Mouse (Mus musculus): ENCODE data around the gene Vps33a.

Gene Vps33a

DNA sequence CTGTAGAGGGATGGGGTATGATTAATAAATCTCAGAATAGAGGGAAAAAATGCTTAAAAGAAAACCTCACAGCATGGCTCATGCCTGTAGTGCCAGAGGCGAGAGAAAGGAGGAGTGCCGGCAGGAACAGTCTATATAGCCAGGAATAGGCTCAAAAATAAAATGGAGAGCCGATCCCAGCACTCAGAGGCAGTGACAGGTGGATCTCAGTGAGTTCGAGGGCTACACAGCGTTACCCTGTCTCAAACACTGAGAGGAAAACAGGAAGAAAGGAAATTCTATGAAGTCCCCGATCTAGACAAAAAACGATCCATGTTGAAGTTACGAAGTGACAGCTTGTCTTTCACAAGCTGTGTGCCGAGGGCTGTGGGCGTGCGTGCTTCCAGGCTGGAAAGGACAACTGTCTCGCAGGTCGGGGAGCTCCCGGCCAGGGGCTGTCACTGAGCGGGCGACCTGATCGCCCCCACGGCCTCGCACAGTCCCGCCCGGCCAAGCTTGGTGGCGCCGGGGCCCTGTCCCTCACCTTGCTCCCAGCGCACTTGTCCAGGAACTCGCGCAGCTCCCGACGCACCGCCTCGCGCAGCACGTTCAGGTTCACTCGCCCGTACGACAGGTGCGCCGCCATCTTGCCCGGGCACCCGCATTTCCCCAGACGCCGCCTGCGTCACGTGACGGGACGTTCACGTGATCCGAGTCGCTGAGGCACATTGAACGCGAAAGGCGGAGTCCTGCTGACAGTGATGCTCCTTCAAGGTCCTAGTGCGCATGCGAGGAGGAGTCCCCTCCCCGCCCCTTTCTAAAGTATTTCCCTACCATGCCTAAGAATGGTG, at the start of gene Vps33a:
Vps33a (minus strand) TSS at position 682 of the 830 bp plus-strand sequence.
- DNase-seq (ENCODE audit: low spot score) = peak; percentile 99

DNA sequence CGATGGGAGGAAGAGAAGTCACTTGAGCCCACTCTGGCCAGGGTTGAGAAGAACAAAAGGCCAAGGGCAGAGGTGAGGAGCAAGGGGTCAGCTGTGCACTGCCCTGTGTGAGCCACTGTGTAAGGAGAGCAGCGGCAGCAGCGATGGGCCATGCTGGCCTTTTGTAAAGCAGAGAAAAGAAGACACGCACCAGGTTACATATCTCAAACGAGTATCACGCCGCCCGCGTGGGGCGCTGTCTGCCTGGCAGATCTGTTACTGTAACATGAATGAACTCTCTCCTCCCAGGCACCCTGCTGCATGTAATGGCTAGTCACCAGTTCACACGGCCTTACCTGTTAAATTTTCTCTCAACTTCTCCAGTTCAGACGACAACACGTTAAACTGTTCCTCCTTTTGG, 49.6 kb upstream of the Vps33a start:
- DNase-seq (ENCODE audit: low spot score) = no peak

DNA sequence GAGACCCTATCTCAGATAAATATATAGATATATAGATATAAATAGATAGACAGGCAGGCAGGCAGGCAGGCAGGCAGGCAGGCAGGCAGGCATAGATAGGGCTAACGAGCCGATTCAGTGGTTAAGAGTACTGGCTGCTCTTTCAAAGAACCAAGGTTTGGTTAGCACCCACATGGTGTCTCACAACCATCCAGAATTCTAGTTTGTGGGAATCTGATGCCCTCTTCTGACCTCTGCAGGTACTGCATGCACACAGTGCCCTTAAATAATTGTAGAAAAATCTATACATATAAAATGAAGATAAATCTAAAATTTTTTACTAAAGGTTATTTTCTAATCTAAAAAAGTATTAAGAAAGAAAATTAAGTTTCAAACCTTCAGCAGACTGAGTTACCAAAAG, 45.7 kb upstream of the Vps33a start:
- DNase-seq (ENCODE audit: low spot score) = no peak

DNA sequence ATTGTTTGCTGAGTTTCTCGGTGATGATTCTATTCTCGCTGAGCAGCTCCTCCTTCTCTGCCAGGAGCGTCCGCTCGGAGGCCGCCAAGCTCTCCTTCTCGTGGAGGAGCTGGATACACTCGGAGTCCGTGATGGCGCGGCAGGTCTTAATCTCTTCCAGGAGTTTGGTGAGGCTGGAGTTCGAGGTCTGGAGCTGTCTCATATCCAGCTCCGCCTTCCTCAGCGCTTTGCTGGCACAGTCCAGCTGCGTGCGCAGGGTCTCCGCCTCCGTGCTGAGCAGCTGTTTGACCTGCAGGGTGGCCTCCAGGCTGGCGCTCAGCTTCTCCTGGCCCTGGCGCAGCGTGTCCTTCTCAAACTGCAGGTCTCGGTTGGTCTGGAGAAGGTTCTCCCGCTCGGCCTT, 41.4 kb upstream of the Vps33a start:
- DNase-seq (ENCODE audit: low spot score) = no peak

DNA sequence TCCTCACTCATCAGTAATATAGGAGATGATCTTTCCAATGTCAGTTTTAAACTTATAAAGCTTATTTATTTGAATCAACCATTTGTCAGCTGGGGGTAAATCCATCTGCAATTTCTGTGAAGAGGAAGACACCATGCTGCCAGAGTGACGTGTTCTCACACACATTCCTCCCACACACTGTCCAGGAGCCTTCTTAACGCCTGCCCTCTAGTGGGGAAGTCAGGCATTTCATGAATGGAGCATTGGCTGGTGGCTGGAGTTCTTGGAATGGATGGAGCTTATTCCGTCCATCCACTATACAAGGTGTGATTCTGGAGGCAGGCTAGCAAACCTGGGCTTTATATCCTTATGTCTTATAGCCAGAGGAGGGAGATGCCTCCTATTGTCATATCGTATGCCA, 37.0 kb upstream of the Vps33a start:
- peak; percentile 27 for DNase-seq (ENCODE audit: low spot score)

DNA sequence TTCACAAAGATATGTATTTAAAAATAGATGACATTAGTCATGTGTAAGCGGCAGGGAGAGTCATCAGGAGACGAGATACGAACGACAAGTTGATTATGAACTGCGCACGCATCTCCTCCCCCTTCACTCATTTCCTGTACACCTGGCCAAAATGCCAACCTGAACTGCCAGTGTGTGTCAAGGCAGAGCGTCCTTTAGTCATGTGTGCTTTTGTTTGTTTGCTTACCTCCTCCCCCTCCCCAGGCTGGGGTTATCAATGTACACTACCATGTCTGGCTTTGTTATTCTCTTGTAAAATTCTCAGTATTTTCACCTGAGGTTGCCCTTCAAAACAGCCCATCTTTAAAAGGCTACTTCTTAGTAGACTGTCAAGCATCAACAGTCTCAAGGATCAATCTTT, 36.6 kb upstream of the Vps33a start:
- no peak for DNase-seq (ENCODE audit: low spot score)

DNA sequence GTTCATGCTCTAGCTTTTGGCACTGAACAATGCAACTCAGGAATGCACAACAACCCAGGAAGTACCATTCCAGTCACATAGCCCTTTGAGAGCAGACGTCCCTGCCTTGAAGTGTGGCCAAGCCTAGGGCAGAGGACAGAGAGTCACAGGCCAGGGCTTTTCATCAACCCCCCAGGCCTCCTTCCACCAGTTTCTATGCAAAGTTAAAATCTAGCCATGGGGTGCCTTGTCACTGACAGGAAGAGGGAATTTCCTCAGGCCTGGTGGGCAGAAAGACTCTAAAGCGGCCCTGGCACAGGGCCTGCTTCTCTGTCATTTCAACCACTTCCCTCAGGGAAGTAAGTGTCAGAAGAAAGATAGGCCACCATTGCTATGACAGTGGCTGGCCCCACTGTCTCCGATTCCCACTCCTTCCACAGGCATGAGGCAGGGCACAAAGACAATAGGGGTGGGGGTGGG, 34.4 kb upstream of the Vps33a start:
- no peak for DNase-seq (ENCODE audit: low spot score)

DNA sequence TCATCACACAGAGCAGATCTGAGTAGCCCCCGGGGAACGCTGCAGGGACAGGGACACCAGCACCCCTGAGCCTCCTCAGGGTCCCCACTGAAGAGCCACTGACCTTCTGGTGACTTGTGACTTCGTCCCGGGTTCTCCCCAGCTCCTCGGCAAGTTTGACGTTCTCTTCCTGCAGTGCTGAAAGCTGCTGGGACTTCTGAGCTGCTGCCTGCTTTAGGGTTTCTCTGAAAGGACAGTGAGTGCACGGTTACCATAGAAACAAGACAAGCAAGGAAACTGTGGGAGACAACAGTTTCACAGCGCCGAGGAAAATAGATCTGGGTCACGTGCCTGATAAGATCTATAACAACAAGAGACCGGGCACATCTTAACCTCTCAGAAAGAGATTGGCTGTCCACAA, 30.7 kb upstream of the Vps33a start:
- no peak for DNase-seq (ENCODE audit: low spot score)

DNA sequence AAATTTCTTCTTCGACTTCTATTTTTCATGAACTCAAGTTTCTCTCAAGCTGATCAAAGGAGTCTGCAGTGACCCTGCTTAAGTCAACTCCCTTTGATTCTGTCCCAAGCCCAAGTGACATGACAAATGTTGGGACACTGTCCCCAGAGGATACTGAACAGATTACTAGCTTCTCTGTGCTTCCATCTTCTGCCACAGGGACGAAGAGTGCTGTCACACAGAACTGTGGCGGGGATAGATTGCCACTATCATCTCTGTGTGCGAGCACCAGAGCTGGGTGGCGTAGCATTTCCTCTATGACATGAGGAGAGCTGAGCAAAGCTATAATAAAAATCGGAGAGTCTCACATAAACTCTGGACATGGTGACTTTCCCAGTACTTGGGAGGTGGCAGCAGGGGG, 29.3 kb upstream of the Vps33a start:
- DNase-seq (ENCODE audit: low spot score) = no peak

DNA sequence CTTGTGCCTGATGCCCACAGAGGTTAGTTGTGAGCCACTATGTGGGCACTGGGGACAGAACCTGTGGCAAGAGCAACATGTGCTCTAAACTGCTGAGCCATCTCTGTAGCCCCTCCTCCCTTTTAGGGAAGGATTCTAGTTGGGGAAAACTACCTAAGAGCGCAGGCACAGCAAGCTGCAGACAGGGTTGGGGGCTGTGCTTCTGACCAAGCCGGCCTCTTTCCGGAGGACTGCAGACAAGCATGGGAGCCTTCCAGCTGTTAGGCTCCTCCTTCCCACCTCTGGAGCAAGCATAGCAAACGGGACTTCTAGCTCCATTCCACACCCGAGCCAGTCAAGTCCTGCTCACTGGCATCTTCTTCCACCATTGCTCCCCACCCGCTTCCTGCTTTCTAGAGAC, 26.5 kb upstream of the Vps33a start:
- DNase-seq (ENCODE audit: low spot score) = no peak

DNA sequence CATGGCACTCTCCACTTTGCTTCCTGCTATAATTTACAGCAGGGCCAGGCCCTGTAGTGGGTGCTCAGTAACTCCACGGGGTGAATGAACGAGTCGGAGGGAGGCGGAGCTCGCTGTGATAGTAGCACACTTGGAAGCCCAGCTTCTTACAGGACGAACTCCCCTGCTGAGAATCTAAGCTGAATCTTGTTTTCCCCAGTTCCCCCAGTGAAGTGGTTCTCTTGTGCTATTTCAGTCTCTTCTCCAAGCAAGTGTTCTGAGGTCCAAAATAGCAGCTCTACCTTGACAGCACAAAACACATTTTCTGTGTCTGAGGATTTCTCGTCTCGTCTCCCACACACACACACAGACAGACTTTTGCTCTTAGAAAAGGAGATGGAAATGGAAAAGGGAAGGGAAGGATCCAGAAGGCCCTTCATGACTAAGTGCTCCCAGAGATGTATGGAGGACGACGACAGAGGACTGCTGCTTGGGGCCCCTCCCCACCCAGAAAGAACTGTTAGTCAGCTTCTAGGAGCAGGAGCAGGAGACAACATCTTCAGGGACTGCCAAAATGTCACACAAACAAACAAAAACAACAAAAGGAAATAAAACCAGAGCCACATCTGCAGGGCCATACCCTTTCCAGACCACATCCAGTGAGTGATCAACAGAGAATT, 20.9 kb upstream of the Vps33a start:
- DNase-seq (ENCODE audit: low spot score) = no peak

DNA sequence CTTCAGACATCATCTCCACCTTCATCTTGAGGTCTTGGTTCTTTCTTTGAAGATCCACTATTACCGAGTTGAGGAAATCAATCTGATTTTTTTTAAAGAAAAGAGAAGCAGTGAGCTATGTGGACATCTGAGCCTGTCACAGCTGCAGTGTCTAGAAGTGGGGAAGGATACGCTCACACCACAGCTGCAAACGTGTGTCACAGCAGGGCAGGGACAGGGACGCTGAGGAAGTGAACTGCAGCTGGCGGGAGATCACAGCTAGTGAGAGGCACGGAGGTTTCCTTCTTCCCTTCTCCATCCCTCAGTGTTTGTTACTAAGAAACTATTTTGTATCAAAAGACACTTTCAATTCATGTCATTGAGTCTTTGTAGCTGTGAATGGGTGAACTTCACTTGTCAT, 7.2 kb upstream of the Vps33a start:
- DNase-seq (ENCODE audit: low spot score) = no peak

DNA sequence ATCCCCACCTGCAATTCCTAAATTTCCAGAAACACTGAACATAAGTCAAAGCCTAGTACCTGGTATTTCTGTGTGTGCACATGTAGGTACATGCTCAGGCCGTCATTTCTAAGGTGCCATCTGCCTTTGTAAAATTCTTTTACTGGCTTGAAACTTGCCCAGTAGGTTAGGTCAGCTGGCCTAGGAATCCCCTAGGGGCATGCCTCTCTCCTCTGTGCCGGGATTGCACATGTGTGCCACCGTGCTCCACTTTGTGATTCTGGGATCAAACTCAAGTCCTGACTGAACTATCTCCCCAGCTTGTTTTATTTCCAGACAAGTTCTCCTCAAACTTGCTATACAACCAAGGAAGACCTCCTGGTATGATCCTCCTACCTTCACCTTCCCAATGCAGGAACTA, 3.9 kb upstream of the Vps33a start:
- no peak for DNase-seq (ENCODE audit: low spot score)

DNA sequence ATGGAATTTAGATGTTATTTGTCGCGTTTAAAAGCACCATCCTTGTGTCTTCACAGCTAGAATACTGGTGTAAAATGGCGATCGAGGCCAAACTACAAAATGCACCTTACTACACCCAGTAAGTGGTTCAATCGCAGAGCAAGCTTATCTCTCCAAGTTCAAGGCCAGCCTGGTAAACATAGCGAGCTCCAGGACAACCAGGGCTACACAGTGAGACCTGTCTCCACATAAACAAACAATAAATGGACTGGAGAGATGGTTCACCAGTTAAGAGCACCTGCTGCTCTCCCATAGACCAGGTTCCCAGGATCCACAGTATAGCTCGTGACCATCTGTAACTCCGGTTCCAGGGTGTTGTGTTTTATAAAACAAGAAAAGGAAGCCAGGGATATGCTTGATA, 524 bp upstream of the Vps33a start:
- DNase-seq (ENCODE audit: low spot score) = no peak

DNA sequence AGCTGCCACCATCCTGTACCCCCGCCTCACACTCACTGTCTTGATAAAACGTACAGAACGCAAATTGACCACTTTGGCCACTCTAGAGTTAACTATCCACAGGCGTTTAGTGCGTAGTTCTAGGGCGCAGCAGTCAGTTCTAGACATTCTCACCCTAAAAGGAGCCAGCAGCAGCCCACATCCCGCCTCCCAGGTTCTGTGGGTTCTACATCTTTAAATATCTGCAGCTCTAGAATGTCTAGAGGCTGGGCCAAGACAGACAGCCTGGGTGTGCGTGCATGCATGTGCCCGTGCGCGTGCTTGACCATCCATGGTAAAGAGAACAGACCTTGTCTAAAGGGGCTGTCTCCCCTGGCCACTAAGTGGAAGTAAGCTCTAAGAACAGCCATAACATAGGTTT, 11.7 kb downstream of the Vps33a start:
- no peak for DNase-seq (ENCODE audit: low spot score)

DNA sequence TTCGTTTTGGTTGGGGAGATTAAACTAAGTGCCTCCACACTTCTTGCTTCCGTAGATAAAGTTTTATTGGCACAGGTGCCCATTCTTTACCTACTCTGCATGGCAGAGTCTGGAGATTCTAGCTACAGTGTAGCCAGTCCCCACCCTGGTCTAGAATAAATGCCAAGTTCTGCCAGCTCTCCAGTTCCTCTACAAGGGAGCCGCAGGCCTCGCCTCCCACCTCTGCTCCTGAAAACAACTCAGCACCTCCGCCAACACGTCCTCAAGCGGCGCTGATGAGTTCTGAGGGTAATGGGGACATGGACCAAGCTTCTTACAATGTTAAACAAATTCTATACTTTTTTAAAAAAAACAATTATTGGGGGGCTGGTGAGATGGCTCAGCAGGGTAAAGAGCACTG, 13.2 kb downstream of the Vps33a start:
- DNase-seq (ENCODE audit: low spot score) = no peak

DNA sequence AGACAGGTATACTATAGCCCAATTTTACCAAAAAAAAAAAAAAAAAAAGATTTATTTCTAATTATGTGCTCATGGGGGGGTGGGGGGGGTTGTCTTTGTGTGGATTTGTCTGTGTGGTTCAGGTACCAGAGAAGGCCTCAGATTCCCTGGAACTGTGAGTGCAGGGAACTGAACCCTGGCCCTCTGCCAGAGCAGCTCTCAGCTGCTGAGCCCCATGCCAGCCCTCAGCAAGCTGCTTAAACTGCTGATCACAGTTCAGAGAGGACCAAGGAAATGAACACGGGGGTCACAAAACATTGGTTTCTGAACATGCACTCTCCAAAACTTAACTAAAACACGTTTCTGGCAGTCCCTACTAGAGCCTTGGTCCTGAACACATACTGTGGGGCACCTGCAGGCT, 16.4 kb downstream of the Vps33a start:
- DNase-seq (ENCODE audit: low spot score) = no peak

DNA sequence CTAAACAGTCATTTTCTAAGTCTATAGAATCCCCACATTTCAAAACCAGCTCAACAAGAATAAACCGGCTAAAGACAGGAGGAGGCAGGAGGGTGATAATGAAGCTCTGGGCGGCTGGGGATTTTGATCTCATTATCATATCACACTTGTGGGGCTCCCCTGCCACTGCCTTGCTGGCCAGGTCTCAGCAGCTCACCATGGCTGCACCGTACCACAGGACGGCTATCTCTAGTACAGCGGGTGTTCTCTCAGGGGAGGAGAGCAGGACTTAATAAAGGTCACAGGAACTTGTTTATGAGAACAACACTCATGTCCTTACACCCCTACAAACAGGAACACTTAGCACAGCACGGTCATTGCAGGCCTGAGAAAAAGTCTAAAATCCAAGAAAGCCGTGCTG, 17.1 kb downstream of the Vps33a start:
- no peak for DNase-seq (ENCODE audit: low spot score)

DNA sequence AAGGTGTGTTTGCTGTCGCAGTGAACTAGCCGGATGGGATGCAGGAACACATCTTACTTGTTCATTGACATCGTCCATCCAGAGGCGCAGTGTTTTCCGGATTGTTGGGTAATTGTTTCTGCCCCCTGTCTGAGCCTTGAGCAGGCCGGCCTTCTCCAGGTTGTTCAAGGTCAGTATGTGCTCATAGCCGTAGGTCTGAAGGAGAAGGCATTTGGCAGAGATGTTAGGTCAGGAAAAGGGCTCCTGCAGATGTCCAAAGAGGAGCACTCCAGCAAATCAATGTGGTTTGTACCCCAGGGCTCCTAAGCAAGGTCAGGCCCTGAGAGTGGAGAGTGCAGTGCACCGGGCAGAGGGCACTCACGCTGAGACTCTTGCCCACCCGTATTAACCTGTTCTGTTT, 39.0 kb downstream of the Vps33a start:
- no peak for DNase-seq (ENCODE audit: low spot score)

DNA sequence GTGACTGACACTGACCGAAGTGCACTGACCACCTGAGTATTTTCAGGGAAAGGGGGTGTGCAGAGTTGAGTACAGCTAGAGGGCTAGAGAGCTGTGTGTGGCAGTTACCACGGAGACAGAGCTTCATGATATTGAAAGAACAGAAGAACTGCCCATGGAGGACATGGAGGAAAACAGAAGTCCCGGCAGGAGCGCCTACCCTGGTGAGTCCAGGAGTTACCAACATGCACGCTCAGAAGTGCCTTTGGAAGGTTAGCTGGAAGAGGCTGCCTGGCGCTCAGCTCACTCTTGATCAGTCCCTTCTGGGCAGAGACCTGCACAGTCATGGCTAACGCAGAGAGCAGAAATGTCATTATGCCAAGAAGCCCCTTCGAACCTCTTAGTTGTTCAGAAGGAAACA, 42.8 kb downstream of the Vps33a start:
- no peak for DNase-seq (ENCODE audit: low spot score)

DNA sequence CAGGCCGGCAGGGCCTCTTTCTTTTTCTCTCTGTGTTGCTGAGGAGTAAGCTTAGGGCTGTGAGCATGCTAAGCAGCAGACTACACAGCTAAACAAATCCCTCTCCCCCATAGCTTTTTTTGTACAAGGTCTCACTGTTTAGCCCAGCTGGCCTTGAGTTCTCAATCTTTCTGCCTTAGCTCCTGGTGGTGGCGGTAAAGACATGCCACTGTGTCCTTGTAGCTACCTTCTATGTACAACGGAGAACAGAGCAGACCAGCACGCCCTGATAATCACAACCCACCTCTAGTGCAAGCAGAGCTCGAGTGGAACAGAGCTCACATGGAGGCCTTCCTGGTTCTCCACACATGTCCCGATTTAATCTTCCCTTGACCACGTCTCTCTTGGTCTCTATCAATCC, 44.2 kb downstream of the Vps33a start:
- no peak for DNase-seq (ENCODE audit: low spot score)

DNA sequence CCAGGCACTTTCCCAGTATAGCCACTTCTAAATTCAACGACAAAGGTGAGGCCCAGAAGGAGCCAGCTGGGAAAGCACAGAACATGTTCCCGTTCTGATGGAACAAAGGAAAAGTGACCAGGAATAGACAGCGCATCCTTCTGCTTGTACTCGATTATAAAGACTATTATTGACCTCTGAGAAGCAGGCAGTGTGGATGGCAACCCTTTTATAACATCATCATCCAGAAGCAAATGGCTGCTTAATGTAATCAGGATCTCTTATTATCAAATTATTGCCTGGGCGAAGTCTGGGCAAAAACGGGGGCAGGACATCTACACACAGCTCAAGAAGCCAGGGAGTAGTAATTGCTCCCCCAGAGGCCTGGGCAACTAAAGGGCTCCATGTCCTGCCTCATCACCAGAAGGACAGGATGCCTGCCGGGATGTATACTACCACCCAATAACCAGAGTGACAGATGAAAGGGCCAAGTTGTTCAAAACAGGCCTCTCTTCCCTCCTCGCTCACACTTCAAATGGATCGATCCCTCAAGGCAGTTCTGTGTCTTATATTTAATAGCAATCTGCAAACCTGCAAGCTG, 46.8 kb downstream of the Vps33a start:
- no peak for DNase-seq (ENCODE audit: low spot score)

DNA sequence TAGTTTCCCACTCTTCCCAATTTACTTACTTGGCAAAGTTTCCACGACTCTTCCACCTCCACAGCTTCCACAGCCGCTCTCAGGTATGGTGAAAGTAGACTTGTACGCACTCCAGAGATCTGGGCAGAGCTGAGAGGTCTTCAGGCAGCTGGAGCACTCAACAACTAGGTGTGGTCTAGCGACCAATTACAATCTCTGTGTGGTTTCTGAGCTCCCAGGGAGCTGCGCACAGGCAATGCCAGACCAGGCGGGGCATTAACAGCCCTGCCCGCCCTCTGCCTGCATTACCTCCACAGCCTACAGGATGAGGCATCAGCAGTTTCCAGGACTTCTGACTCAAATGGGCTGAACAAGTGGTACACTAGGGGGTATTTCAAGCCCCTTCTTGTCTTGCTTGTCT, 47.6 kb downstream of the Vps33a start, which contains the start of gene Gm49027:
Gm49027 (minus strand) TSS at position 208 of the 400 bp plus-strand sequence.
- no peak for DNase-seq (ENCODE audit: low spot score)
